Mouse (Mus musculus): ENCODE data around the gene Sema4a. TPM values are rescaled to one million over a fixed set of nuclear protein-coding genes. Genes with fewer than 3 reads are reported as not detected.

The Sema4a gene
- polyA plus RNA-seq, 1 experiment from 2014 or later: 28.8 TPM

GRCm38 (mm10) chr3:88452716-88453115, 8.3 kb downstream of the Sema4a start:
- no peak overlapping the region for H3K27ac ChIP-seq
- 71% methylated on average over 6 of the region's 6 CpGs for WGBS
- no peak overlapping the region for H3K4me2 ChIP-seq (replicated peaks)
- no peak for ATAC-seq
- peaks cover 63% of the 10 kb centered on the region for H3K36me3 ChIP-seq
- H3K4me3 ChIP-seq (replicated peaks): no peak overlapping the region
- H3K27me3 ChIP-seq: no peaks in the 10 kb centered on the region
- peaks cover 36% of the 10 kb centered on the region for H3K4me1 ChIP-seq (replicated peaks)
- no peaks in the 10 kb centered on the region for H3K9me3 ChIP-seq
- no peak overlapping the region for H3K9ac ChIP-seq (replicated peaks)

- H3K36me3 ChIP-seq: peaks cover 68% of the 10 kb centered on the region
- WGBS: 82% methylated on average over 5 of the region's 5 CpGs
Observed at GRCm38 (mm10) chr3:88452246-88452645, 8.7 kb downstream of the Sema4a start.

GRCm38 (mm10) chr3:88450379-88451131, 10.4 kb downstream of the Sema4a start:
- Histone ChIP-seq H3K4me2 (replicated peaks) (no peak overlapping the region), H3K4me1 (replicated peaks) (peaks cover 17% of the 10 kb centered on the region), H3K27me3 (no peaks in the 10 kb centered on the region), H3K36me3 (peaks cover 84% of the 10 kb centered on the region), H3K9ac (replicated peaks) (0 out of 2 replicates have a peak overlapping the region, but pooled peaks have one; percentile 57), H3K9me3 (no peaks in the 10 kb centered on the region), H3K27ac (no peak overlapping the region), H3K4me3 (replicated peaks) (no peak overlapping the region)
- WGBS: 77% methylated on average over 12 of the region's 12 CpGs
- ATAC-seq: no peak

More at GRCm38 (mm10) chr3:88452246-88452645, 8.7 kb downstream of the Sema4a start:
- no peak for ATAC-seq
- Histone ChIP-seq H3K4me3 (replicated peaks) (no peak overlapping the region), H3K9ac (replicated peaks) (no peak overlapping the region), H3K27ac (no peak overlapping the region), H3K27me3 (no peaks in the 10 kb centered on the region), H3K9me3 (no peaks in the 10 kb centered on the region), H3K4me2 (replicated peaks) (no peak overlapping the region), H3K4me1 (replicated peaks) (peaks cover 31% of the 10 kb centered on the region)

- WGBS: 4% methylated on average over 21 of the region's 21 CpGs
Observed at GRCm38 (mm10) chr3:88449395-88450023, 11.5 kb downstream of the Sema4a start.

GRCm38 (mm10) chr3:88448443-88448842, 12.5 kb downstream of the Sema4a start:
- no peaks in the 10 kb centered on the region for H3K9me3 ChIP-seq
- H3K4me3 ChIP-seq (replicated peaks): no peak overlapping the region
- no peak for ATAC-seq
- H3K9ac ChIP-seq (replicated peaks): no peak overlapping the region
- H3K27ac ChIP-seq: no peak overlapping the region
- no peak overlapping the region for H3K4me2 ChIP-seq (replicated peaks)
- WGBS: 94% methylated on average over 8 of the region's 8 CpGs
- H3K36me3 ChIP-seq: peaks cover 86% of the 10 kb centered on the region
- H3K4me1 ChIP-seq (replicated peaks): peaks cover 11% of the 10 kb centered on the region
- no peaks in the 10 kb centered on the region for H3K27me3 ChIP-seq

More at GRCm38 (mm10) chr3:88449395-88450023, 11.5 kb downstream of the Sema4a start:
- ATAC-seq: peak; percentile 72
- Histone ChIP-seq H3K4me3 (replicated peaks) (peak overlapping the region; percentile 19), H3K27ac (no peak overlapping the region), H3K9me3 (no peaks in the 10 kb centered on the region), H3K4me1 (replicated peaks) (peaks cover 11% of the 10 kb centered on the region), H3K9ac (replicated peaks) (peak overlapping the region; percentile 57; the same call in 1 of the 2 replicates), H3K27me3 (no peaks in the 10 kb centered on the region), H3K4me2 (replicated peaks) (peak overlapping the region; percentile 44), H3K36me3 (peaks cover 87% of the 10 kb centered on the region)

- H3K9ac ChIP-seq (replicated peaks): no peak overlapping the region
- H3K27ac ChIP-seq: no peak overlapping the region
- H3K4me1 ChIP-seq (replicated peaks): peaks cover 11% of the 10 kb centered on the region
- peaks cover 85% of the 10 kb centered on the region for H3K36me3 ChIP-seq
- H3K27me3 ChIP-seq: no peaks in the 10 kb centered on the region
- no peak overlapping the region for H3K4me2 ChIP-seq (replicated peaks)
- 65% methylated on average over 8 of the region's 8 CpGs for WGBS
- ATAC-seq: no peak
- no peaks in the 10 kb centered on the region for H3K9me3 ChIP-seq
- no peak overlapping the region for H3K4me3 ChIP-seq (replicated peaks)
Observed at GRCm38 (mm10) chr3:88447676-88448183, 13.3 kb downstream of the Sema4a start.

GRCm38 (mm10) chr3:88446471-88447123, 14.4 kb downstream of the Sema4a start:
- 81% methylated on average over 8 of the region's 8 CpGs for WGBS
- Histone ChIP-seq H3K27ac (no peak overlapping the region), H3K4me2 (replicated peaks) (no peak overlapping the region), H3K36me3 (peaks cover 79% of the 10 kb centered on the region), H3K9me3 (no peaks in the 10 kb centered on the region), H3K4me1 (replicated peaks) (peaks cover 11% of the 10 kb centered on the region), H3K9ac (replicated peaks) (no peak overlapping the region), H3K27me3 (no peaks in the 10 kb centered on the region), H3K4me3 (replicated peaks) (no peak overlapping the region)
- no peak for ATAC-seq

- H3K9ac ChIP-seq (replicated peaks): no peak overlapping the region
- H3K36me3 ChIP-seq: peaks cover 59% of the 10 kb centered on the region
- 0 out of 2 replicates have a peak, but pooled peaks cover 5% of the 10 kb centered on the region for H3K27me3 ChIP-seq
- H3K27ac ChIP-seq: no peak overlapping the region
- no peak for ATAC-seq
- WGBS: 78% methylated on average over 7 of the region's 7 CpGs
- no peak overlapping the region for H3K4me3 ChIP-seq (replicated peaks)
- H3K4me2 ChIP-seq (replicated peaks): no peak overlapping the region
- H3K4me1 ChIP-seq (replicated peaks): peaks cover 14% of the 10 kb centered on the region
- H3K9me3 ChIP-seq: no peaks in the 10 kb centered on the region
Observed at GRCm38 (mm10) chr3:88442888-88443287, 18.1 kb downstream of the Sema4a start.

- Histone ChIP-seq H3K4me3 (replicated peaks) (no peak overlapping the region), H3K4me2 (replicated peaks) (no peak overlapping the region), H3K27ac (no peak overlapping the region), H3K9me3 (no peaks in the 10 kb centered on the region), H3K36me3 (peaks cover 59% of the 10 kb centered on the region), H3K4me1 (replicated peaks) (peaks cover 14% of the 10 kb centered on the region), H3K9ac (replicated peaks) (no peak overlapping the region), H3K27me3 (0 out of 2 replicates have a peak, but pooled peaks cover 5% of the 10 kb centered on the region)
- WGBS: 87% methylated on average over 12 of the region's 12 CpGs
- ATAC-seq: no peak
Observed at GRCm38 (mm10) chr3:88442488-88442887, 18.5 kb downstream of the Sema4a start.

- H3K27ac ChIP-seq: no peak overlapping the region
- ATAC-seq: peak; percentile 51; the same call in 1 of the 2 replicates
- WGBS: 25% methylated on average over 27 of the region's 27 CpGs
- peaks cover 23% of the 10 kb centered on the region for H3K4me1 ChIP-seq (replicated peaks)
- peaks cover 59% of the 10 kb centered on the region for H3K36me3 ChIP-seq
- 0 out of 2 replicates have a peak overlapping the region, but pooled peaks have one; percentile 8 for H3K4me2 ChIP-seq (replicated peaks)
- H3K4me3 ChIP-seq (replicated peaks): no peak overlapping the region
- H3K9me3 ChIP-seq: no peaks in the 10 kb centered on the region
- H3K27me3 ChIP-seq: 0 out of 2 replicates have a peak, but pooled peaks cover 5% of the 10 kb centered on the region
- H3K9ac ChIP-seq (replicated peaks): no peak overlapping the region
Observed at GRCm38 (mm10) chr3:88440500-88441381, 20.2 kb downstream of the Sema4a start.

- Histone ChIP-seq H3K27me3 (0 out of 2 replicates have a peak, but pooled peaks cover 5% of the 10 kb centered on the region), H3K4me1 (replicated peaks) (peaks cover 23% of the 10 kb centered on the region), H3K36me3 (peaks cover 64% of the 10 kb centered on the region), H3K9ac (replicated peaks) (no peak overlapping the region), H3K27ac (no peak overlapping the region), H3K4me2 (replicated peaks) (no peak overlapping the region), H3K4me3 (replicated peaks) (no peak overlapping the region), H3K9me3 (no peaks in the 10 kb centered on the region)
- 41% methylated on average over 4 of the region's 4 CpGs for WGBS
- ATAC-seq: no peak
Observed at GRCm38 (mm10) chr3:88439582-88439981, 21.4 kb downstream of the Sema4a start.
